Mouse (Mus musculus) testis, adult 2 months (tissue): ENCODE data around the gene Exosc10.

Source experiments
- CTCF ChIP-seq: fragments of 200-500 bp; IDR thresholded peaks from 2 replicates; pipeline ENCODE4 v1.5.1; 2012; ENCODE audit warnings: low read depth, mild to moderate bottlenecking, inconsistent platforms, low read length, moderate library complexity; ENCODE audit not compliant: control insufficient read depth, insufficient read depth, insufficient replicate concordance
- POLR2A ChIP-seq: fragments of 200-500 bp; IDR thresholded peaks from 2 replicates; pipeline ENCODE4 v1.6.1; 2012; ENCODE audit warnings: low read depth, mild to moderate bottlenecking, inconsistent platforms, low read length, moderate library complexity; ENCODE audit not compliant: control insufficient read depth

DNA sequence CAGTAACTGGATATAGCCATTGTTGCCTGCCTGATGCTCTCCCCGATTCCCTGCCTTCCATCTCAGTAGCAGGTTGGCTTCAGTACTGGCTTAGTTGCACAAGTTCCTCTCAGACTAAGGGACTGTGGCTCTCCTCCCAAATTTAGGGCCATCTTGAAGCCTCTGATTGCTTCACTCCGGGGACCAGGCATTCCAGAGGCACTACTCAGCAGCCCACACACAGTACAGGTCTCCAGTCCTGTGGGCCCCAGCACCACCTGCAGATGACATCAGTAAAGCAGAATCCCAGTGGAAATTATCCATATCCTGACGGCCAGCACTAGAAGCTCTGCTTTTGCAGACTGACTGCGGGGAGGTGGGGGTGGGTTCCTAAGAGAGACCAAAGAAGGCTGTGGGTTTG is 47.5 kb upstream of the Exosc10 start:
- TF ChIP-seq CTCF (no peak), POLR2A (no peak)
